Mouse (Mus musculus): ENCODE measurements around the gene Wdr59. TPM values are rescaled to one million over a fixed set of nuclear protein-coding genes. Genes with fewer than 3 reads are reported as not detected.

Gene Wdr59
- total RNA-seq, 2 experiments from 2014 or later: 9.7 to 11.5 TPM

DNA sequence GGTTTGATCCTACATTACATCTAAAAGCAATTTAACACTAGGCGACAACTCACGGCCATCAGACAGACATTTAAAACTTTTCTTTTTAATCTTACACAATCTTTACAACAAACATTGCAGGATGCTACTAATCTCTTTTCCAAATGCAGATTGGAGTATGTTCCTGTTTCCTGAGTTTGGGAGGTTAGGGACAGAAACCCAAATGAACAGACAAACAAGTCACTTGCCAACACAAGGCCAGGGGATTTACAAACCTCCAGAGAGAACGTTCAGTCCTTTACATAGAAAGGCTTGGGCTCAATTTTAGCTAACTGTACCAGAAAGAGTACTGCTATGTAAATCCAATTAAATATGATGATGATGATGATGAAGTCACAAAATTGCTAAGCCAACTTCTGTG lies 28.7 kb downstream of the Wdr59 start:
- DNase-seq: no peak

DNA sequence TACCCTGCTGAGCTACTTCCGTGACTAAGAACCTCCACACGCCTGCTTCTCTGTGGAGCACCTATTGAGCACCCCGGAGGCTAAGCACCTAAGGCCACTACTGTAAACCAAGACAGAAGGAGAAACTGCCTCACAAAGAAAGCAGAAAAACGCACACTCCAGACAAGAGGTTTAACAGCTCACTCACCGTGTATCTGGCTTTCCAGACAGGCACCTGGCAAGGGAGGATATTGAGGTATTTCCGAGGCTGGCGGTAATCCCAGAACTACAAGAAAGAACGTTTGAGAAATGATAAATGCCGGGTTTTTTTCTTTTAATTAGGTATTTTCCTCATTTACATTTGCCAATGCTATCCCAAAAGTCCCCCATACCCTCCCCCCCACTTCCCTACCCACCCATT lies 29.4 kb downstream of the Wdr59 start:
- DNase-seq: no peak

DNA sequence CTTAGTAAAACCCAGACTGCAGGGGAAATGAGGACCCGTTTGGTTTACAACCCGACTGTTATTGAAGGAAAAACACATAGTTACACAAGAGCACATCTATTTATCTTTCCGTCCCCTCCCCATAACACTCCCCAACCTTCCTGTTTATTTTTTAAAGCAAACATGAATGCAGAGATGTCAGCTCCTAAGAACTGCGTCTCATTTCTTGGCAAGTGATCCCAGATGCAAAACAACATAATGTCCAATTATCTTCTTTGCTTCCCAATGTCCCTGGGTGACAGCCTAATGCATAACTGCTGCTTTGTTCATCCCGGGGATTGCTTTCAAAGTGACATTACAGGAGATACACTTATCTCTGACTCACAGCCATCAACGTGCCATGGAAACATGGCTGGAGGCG lies 30.7 kb downstream of the Wdr59 start:
- no peak for DNase-seq

DNA sequence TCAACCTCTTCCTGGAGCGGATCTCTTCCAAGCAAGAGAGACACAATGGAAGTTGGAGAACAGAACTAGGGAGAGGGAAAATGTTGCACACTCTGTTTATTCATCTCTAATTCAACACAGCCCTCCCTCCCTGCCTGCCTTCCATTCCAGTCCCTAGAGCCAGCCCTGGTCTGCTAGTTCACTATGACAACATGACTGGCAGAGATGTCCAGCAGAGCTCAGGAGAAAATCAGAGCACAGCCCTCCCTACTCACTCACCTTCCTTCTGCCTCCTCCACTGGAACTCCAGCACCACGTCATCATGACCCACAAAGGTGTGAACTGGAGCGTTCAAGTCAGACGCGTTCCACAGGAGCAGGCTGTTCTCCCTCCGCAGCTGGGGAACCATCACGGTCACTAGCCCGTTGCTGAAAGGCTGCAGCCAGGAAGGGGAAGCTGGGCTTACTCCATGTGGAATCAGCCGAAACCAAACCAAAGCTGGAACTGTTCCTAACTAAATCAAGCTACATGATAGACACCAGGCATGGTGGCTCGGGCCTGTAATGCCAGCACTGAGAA lies 31.8 kb downstream of the Wdr59 start:
- no peak for DNase-seq

DNA sequence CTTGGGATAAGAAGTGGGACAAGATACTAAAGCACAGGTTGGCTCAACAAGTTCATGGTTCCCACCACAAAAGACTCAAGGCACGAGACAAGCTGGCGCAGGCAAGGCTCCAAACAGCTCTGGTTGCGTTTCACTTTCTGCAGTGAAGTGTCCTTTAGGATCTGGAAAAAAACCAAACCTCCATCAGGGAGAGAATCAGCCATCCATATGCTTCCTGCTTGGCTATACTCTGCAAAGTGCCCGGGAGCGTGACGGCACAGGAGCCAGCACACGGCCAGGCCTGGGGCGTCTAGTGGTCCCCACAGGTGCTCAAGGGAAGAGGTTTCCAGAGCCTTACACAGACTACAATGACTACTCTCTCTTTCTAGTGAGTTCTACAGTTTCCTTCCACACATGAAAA lies 41.2 kb downstream of the Wdr59 start:
- DNase-seq: no peak

DNA sequence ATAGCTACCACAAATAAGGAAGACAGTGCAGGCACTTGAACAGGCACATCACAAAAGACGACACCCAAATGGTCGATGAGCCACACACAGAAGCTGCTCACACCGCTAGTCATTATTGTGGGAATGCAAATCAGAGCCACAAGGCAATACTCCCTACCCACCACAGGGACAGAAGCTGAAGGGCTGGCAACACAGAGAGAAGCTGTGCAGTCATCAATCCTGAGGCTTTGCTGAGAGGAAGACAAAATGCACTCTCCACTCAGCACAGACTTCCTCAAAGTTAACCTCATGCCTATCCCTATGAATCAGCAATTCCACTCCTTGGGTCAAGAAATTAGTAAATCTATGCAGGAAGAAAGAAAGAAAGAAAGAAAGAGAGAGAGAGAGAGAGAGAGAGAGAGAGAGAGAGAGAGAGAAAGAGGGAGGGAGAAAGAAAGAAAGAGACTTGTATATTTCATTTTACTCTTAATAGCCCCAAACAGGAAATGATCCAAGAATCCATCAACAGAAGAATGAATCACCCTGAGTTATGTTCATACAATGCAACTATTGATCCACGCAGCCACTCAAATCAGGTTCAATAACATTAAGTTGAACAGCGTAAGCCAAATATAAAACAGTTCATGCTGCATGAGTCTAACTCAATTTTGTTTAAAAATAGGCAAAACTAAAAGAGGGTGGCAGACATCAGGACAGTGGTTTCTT lies 44.0 kb downstream of the Wdr59 start:
- DNase-seq: no peak

DNA sequence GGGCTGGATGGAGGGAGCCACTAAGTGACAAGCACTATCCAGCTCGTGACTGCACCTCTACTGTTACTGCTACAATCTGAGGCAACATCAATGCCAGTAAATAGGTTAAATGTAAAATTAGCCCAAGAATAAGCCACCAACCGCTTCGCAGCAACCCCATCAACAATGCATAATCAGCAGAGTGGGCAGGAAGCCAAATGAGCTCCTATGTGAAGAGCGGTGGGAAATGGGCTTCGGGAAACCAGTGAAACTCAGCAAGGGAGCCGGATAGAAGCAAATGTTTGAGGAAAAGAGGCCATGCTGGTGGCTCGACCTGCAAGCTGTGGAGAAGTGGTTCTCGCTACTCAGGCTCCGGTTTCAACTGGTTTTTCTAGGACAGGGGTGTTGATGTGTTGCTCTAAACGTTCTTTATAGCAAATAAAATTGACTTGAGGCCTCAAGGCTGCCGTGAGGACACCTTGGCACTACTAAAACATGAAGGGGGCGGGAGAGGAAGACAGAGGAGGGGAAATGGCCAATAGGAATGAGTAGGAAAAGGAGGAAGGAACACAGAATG lies 50.3 kb downstream of the Wdr59 start:
- no peak for DNase-seq

DNA sequence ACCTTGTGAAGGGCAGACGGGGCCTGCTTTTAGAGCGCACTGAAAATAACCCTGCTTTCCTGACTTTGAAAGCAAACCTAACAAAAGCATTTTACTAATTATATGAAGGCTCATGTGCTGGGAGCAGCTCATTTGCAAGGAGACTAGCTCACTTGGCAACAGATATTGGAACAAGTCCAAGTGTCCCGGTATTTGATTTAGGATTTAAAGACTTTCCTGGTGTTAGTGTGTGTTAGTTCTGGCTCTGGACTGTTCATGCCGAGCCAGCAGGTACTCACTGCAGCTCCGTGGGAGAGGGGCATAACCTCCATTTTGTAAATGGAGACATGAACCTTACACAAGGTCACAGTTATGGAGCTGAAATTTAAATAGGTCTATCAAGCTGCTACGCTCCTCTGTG lies 52.9 kb downstream of the Wdr59 start:
- DNase-seq: no peak

DNA sequence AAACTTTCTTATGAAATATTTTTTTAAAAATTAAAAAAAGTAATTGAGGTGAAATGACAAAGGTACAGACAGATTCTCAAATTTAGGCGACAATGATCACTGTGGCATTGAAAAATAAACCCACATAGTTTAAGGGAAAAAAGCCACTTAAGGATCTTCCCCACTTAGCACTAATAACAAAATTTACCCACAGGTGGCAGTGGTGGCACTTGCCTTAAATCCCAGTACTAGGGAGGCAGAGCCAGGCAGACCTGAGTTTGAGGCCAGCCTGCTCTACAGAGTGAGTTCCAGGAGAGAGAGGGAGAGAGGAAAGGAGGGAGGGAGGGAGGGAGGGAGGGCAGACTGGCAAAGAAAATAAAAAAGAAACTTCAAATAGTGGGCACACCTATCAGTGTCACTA lies 56.6 kb downstream of the Wdr59 start:
- DNase-seq: no peak

DNA sequence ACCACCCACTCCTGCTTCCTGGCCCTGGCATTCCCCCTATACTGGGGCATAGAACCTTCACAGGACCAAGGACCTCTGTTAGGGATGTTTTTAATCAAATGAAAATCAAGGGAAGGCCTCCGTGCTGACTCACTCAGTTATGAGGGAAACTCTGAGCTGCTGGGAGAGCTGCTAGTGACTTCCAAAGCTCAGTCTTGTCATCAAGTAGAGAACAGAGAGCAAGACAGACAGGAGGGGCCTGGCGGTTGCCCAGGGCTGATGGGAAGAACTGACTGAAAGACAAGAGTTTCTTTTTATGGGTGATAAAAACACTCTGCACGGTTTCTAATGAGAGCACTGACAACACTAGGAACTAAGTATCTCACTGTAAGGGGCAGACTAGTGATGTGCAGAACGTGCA lies 57.4 kb downstream of the Wdr59 start:
- DNase-seq: peak; percentile 25

DNA sequence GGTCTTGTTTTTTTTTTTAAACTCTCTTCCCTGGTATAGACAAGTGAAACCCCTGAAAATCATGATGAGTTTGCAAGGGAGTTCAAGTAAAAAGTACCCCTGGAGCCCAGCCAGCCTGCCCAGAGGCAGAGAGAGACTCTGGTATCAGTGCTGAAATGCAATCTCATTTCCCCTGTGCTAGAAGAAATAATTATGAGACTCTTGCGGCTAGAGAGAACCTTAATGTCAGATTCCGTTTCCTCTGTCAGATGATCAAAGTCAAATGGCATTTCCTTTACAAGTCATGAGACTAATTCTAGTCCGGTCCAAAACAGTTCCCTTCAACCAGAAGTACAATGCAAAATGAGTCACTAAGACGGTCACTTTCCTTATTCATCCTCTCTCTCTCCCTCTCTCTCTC lies 72.2 kb downstream of the Wdr59 start:
- peak; percentile 31 for DNase-seq

DNA sequence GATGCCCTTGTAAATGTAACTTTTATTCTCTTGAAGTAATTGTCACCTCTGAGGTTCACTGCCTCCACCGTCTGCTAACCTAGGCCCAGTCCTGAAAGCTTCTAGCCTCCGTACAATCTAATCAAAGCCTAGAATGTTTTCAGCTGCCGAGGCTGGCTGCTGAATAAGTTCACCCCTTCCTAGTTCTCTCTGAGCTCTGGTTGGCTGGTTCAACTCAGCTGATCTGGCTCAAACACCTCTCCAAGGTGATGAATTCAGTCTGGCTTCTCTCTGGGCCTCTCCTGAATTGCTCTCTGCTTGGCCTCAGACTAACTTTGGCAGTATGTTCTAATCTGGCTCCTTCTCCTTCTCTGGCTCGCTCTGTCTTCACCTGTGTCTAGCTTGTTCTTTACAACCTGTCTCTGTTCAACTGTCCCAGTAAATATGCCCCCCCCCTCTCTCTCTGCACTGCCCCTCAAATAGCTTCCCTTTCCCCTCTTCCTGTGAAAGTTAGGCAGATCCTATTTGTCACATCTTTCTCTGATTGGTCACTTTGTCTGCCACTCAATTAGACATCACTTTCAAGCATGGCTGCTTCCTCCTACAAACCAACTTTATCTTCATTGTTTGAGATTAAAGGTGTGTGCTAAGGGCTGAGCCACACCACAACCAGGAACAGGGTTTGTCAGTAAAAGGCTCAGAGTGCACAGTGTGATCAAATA lies 75.8 kb downstream of the Wdr59 start:
- DNase-seq: no peak

DNA sequence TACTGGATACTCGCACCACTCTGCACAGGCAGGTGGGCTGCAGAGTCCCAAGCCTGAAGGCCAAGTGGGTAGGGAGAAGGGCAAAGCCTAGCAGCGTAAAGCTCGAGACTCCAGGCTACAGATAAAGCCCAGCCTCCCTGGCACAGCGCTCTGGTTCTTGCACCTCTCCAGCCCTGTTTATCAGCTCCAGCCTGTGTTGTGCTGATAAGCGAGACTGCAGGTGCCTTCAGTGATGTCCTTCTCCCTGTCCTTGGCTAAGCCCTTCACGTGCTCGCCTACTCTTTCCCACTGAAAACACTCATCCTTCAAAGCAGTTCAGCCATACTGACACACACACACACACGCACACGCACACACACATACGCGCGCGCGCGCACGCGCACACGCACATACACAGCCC lies 76.3 kb downstream of the Wdr59 start:
- no peak for DNase-seq

DNA sequence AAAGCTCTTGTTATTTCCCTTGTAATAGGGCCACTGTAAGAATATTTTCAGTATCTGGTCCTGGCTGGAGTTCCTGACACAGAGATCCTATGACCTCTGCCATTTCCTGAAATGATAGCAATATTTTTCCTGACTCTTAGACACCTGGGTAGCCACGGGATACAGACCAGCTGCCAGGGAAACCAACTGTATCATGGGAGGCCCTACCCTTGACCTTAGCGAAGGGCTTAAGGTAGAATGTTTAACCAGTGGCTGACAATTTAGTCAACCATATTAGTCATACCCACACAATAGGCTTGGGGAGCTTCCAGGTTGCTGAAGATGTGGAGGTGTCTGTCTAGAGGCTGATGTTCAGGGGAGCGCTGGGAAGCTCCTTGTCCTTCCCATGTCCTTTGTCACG lies 77.6 kb downstream of the Wdr59 start:
- DNase-seq: no peak

DNA sequence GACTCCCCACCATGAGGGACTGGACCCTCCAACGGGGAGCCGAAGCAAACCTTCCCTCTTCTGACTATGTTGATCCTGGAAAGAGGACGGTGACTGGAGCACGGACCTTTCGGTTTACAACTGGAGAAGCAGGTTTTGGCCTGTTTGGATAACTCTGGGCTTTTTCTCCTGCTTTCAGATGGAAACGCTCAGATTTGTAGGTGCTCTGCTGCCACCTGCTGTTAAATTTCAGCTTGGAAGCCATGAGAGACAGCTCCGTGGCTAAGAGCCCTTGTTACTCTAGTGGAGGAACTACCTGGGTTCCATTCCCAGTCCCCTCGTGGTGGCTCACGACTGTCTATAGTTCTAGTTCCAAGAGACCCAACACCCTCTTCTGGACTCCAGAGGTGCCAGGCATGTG lies 82.7 kb downstream of the Wdr59 start:
- DNase-seq: peak; percentile 60

DNA sequence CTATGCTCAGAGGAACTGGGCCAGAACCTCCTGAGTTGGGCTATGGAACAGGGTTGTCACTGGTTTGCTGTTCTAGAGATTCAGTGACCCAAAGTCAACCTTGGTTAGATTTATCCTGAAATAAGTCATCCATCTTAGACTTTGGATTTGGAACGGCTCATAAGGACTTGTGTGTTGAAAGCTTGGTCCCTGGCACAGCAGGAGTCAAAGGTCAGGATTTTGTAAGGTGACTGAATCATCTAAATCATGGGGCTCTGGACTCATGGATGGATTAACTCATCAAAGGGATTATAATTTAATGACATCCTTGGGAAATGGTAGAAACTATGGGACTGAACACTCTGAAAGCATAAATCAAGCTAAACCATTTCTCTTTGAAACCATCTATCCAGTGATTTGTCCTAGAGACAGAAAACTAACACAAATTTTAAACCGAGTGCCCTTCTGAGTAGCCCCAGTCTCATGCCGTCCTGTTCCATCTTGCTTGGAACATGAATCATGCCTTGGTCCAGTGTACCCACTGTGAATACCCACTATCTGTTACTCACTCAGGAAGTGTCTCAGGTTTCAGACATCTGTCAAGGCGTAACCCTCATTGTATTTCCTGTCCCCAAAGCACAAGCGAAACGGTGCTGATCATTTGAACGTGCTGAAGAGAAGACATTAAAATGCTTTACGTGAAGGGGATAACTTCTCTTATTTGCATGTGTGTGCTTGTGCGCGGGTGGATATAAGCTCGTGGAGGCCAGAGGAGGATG lies 86.6 kb downstream of the Wdr59 start:
- DNase-seq: no peak

DNA sequence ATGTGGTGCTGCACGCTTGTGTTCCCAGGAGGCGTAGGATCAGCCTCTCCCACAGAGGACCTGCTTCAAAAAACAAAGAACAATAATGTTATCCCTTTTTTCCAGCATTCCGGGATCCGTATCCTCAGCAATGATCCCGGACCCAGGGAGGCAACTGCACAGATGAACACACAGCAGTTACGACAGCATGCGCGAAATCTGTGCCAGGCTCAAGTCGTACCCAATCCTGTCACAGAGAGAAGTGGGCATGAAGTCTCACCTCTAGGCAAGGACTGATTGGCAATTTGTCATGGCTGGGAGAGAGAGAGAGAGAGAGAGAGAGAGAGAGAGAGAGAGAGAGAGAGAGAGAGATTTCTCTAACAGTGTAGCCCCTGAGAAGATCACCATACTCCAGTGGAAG lies 97.2 kb downstream of the Wdr59 start:
- DNase-seq: no peak

DNA sequence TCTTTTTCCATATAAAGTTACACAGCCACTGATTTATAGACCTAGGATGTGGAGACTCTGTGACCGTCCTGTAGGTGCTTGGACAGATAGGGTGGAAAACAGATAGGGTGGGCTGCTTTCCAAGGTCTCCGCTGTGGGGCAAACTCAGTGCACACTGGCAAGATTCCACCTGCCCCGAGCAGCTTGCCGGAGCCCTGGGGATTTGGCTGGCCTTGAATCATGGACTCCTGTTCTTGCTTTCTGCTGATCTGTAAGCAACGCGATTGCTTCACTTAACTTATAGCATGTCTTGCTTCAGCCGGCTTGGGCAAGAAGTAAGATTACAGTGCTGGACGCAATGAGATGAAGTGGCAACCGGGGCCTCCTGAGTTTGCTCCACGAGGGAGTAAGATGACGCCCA lies 97.7 kb downstream of the Wdr59 start:
- DNase-seq: no peak

DNA sequence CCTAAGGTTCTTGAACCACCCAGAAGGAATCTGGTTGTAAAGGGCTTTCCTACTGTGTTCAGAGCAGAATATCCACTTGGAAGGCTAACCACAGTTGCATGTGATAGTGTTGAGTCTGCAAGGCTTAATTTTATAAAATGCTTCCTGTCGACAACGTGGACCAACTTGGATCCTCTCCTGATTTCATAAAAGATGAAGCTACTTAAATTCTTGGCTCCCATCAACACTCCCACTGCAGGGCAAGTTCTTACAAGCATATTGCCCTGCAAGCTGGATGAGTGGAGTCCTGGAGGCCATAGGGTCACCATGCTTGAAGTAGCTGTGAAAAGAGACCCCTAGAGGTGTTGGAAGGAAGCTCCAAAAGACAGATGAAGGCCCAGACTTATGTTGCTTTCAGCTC lies 99.3 kb downstream of the Wdr59 start:
- no peak for DNase-seq

DNA sequence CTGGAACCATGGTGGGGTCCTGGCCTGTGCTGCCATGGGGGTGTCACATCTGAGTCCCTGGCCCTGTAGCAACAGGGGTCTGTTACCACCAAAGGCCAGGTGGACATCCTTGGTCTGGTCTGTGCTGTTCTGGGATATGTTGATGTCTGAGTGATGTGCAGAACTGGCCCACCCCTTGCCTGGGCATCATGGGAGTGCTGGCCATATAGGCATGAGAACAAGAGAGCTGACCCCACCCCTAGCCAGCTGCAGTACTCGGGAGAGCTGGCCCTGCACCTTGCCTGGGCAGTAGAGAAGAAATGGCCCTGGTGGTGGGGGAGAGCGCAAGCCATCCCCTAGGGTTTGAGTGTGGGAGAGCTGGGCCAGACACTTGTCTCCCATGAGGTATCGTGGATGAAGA lies 102.7 kb downstream of the Wdr59 start:
- DNase-seq: no peak

DNA sequence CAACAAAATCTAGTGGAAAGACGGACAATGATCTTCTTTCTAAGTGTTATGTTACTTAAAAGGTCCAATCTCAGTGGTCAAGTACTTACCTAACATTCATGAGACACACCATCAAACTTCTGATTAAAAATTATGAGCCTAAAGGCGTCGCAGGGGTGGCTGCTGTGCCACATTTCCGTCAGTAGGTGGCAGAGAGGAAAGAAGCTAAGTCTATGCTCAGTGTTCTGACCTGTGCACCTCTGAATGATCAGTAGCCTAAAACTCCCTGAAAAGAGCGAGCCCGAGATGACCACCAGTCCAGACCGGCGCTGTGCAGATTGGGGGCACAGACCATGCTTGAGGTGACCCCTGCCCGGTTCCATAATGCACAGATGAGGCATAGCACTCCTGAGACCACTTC lies 103.3 kb downstream of the Wdr59 start:
- peak; percentile 23 for DNase-seq

DNA sequence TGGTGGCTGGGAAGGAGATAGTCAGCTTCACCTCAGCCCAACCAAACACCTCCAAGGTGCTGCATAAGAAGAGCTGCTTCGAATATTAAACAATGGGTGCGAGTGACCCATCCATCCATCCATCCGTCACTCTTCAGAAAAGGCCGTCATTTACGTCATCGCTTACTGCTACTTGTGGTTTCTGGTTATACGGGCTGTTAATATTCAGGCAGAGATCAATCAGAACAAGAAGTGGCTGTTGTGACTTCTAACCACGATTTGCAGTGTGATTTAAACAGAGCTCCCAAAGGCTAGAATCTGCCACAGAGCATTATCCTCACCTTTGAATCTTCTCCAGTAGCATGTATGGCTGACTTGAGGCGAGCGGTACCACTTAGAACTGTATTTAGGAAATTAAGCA lies 104.7 kb downstream of the Wdr59 start:
- no peak for DNase-seq

DNA sequence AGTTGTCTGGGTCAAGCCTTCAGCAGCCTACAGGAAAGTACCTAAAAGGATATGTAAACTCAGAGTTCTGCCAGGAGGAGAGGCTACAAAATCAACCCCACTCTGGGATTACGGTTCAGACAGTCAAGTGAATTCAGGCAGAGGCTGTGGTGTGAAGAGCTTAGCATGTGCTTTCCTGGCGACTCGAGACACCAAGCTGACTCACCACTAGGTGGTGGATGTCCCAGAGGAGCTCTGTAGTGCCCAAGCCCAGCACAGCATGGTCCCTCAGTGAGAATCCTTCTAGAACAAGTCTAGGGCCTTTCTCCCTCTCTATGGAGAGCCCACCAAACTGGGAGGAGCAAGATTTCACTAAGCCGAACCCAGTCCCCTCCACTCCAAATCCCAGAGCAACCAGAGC lies 118.5 kb downstream of the Wdr59 start:
- DNase-seq: peak; percentile 7

Data from gastrocnemius, postnatal 10 days (tissue).